Comparison of ENCODE assay signal across 14 mouse cellular contexts in the genomic region with DNA sequence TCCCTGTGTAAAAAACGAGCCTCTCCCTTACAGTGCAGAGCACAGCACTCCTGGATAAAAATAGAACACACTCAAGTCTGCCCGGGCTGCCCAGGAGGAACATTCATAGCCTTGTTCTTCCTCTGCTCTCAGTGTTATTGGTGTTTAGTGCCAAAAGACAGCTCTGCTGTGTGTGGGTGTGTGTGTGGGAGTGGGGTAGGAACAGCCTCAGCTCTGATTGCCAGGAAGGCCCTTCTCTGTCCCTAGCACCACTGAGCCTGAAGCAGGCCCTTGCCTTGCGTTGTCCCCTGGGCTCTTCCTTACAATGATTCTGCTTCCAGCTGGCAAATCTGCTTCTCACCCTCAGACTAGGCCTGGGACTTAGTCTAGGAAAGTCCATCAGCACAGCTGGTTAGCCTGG. TPM values are rescaled to one million over a fixed set of nuclear protein-coding genes. Genes with fewer than 3 reads are reported as not detected.
DNase-seq lines count a peak whose midpoint lies in the region; ATAC-seq lines count a peak whose summit lies in the region.
"Had no signal": no experiment of that assay in that cellular context is flagged by ENCODE, and none has a peak within 500 bp of the region (broad histone marks: within the 10 kb centered on the region; RNA-seq: fewer than 3 reads in every experiment).

No protein-coding gene starts in this region.

- H3K27me3 ChIP-seq in forebrain, embryonic 13.5 days, result no peaks in the 10 kb centered on the region
- H3K27me3 ChIP-seq in forebrain, embryonic 11.5 days (ENCODE audit: control insufficient read depth, insufficient read depth, low read length), result no peaks in the 10 kb centered on the region

- ATAC-seq in megakaryocyte progenitor cell, adult 5-6 weeks (replicated peaks; ENCODE audit: poor library complexity), result 0 out of 2 replicates have a peak, but pooled peaks have one; percentile 2
- no peak for ATAC-seq in forebrain, embryonic 13.5 days
- ATAC-seq in forebrain, embryonic 11.5 days (replicated peaks; ENCODE audit: low FRiP score), result no peak
- ATAC-seq: liver, postnatal 0 days had no signal

- no peaks in the 10 kb centered on the region for H3K9me3 ChIP-seq in forebrain, embryonic 13.5 days (replicated peaks)
- no peaks in the 10 kb centered on the region for H3K9me3 ChIP-seq in forebrain, embryonic 11.5 days (ENCODE audit: control insufficient read depth, low read length)

- H3K4me2 ChIP-seq in forebrain, embryonic 13.5 days, result no peak overlapping the region
- no peak overlapping the region for H3K4me2 ChIP-seq in forebrain, embryonic 11.5 days (ENCODE audit: low read depth, low read length, severe bottlenecking)

- 71% methylated on average over 3 of the region's 3 CpGs for WGBS in forebrain, embryonic 13.5 days
- WGBS in forebrain, embryonic 11.5 days, result 77% methylated on average over 3 of the region's 3 CpGs

- H3K9ac ChIP-seq in forebrain, embryonic 13.5 days, result no peak overlapping the region
- H3K9ac ChIP-seq in forebrain, embryonic 11.5 days (ENCODE audit: low read length), result no peak overlapping the region
- H3K9ac ChIP-seq: liver, postnatal 0 days had no signal

- H3K4me1 ChIP-seq in forebrain, embryonic 13.5 days, result no peaks in the 10 kb centered on the region
- H3K4me1 ChIP-seq in forebrain, embryonic 11.5 days (replicated peaks; ENCODE audit: control insufficient read depth, insufficient read depth, low read length), result no peaks in the 10 kb centered on the region

- no peak overlapping the region for H3K27ac ChIP-seq in forebrain, embryonic 13.5 days
- H3K27ac ChIP-seq in forebrain, embryonic 11.5 days (ENCODE audit: low read depth, low read length), result no peak overlapping the region

- H3K36me3 ChIP-seq in forebrain, embryonic 13.5 days (ENCODE audit: poor library complexity, severe bottlenecking), result no peaks in the 10 kb centered on the region
- no peaks in the 10 kb centered on the region for H3K36me3 ChIP-seq in forebrain, embryonic 11.5 days (ENCODE audit: control insufficient read depth, insufficient read depth, low read length)

- DNase-seq in frontal cortex, adult 2 months (ENCODE audit: extremely low spot score in 1 of 2, low spot score in 1 of 2), result peak; percentile 29 to 53
- DNase-seq in frontal cortex, postnatal 25 days (ENCODE audit: low spot score in 2 of 2), result no peak
- peak; percentile 21 for DNase-seq in layer of hippocampus, adult 11-12 months (ENCODE audit: low spot score)
- no peak for DNase-seq in layer of hippocampus, postnatal 10 days (ENCODE audit: low spot score in 2 of 2)
- peak; percentile 58 for DNase-seq in gonadal fat pad, adult 2 months (ENCODE audit: low read depth)
- DNase-seq in forebrain, embryonic 11.5 days (ENCODE audit: low spot score), result no peak
- DNase-seq: B cell, adult 2 months; liver, postnatal 0 days; thymus, postnatal 25 days had no signal

- H3K4me3 ChIP-seq in forebrain, embryonic 13.5 days, result no peak overlapping the region
- H3K4me3 ChIP-seq in forebrain, embryonic 11.5 days (ENCODE audit: low read depth, low read length), result no peak overlapping the region

RNA-seq across cellular contexts. Expression of a gene that starts 36.4 kb away (rescaled TPM):
- polyA plus RNA-seq in frontal cortex, adult 2 months (2012; rRNA removed), result not detected in 2 replicates
- not detected for total RNA-seq in layer of hippocampus, postnatal 10 days (2021)
- not detected in 2 replicates for polyA plus RNA-seq in gonadal fat pad, adult 2 months (2012; rRNA removed)
- not detected in 2 replicates for total RNA-seq in megakaryocyte progenitor cell, adult 5-6 weeks (2015)
- total RNA-seq in megakaryocyte progenitor cell, adult 5-6 weeks (2017), result not detected in 2 replicates
- not detected in 2 replicates for polyA plus RNA-seq in forebrain, embryonic 13.5 days (2015; fragmentation: Nextera tagmentation; extraction: Ambion mirVana)
- polyA plus RNA-seq in forebrain, embryonic 11.5 days (2014; fragmentation: Nextera tagmentation; extraction: Ambion mirVana), result not detected in 2 replicates
- total RNA-seq: layer of hippocampus, postnatal 36 days had no signal
- polyA plus RNA-seq: liver, postnatal 0 days; neural tube, embryonic 11.5 days; spleen, adult 2 months had no signal

RNA-seq across cellular contexts. Expression of a gene that starts 50.1 kb away (rescaled TPM):
- not detected in 2 replicates for polyA plus RNA-seq in frontal cortex, adult 2 months (2012; rRNA removed)
- not detected for total RNA-seq in layer of hippocampus, postnatal 10 days (2021)
- polyA plus RNA-seq in gonadal fat pad, adult 2 months (2012; rRNA removed), result not detected in 2 replicates
- not detected in 2 replicates for total RNA-seq in megakaryocyte progenitor cell, adult 5-6 weeks (2015)
- not detected in 2 replicates for total RNA-seq in megakaryocyte progenitor cell, adult 5-6 weeks (2017)
- polyA plus RNA-seq in forebrain, embryonic 13.5 days (2015; fragmentation: Nextera tagmentation; extraction: Ambion mirVana), result not detected in 2 replicates
- not detected in 2 replicates for polyA plus RNA-seq in forebrain, embryonic 11.5 days (2014; fragmentation: Nextera tagmentation; extraction: Ambion mirVana)
- total RNA-seq: layer of hippocampus, postnatal 36 days had no signal
- polyA plus RNA-seq: liver, postnatal 0 days; neural tube, embryonic 11.5 days; spleen, adult 2 months had no signal

Comparison
In these comparisons a context has a peak if more than half of its experiments do, and no peak if none do; other contexts are left out.
1. DNase-seq: peak in frontal cortex, adult 2 months (2 of 2), layer of hippocampus, adult 11-12 months (single experiment) and gonadal fat pad, adult 2 months (single experiment); none in frontal cortex, postnatal 25 days (0 of 2), layer of hippocampus, postnatal 10 days (0 of 2) and forebrain, embryonic 11.5 days (single experiment).